ENCODE assay signal across 8 mouse cellular contexts in the genomic region with DNA sequence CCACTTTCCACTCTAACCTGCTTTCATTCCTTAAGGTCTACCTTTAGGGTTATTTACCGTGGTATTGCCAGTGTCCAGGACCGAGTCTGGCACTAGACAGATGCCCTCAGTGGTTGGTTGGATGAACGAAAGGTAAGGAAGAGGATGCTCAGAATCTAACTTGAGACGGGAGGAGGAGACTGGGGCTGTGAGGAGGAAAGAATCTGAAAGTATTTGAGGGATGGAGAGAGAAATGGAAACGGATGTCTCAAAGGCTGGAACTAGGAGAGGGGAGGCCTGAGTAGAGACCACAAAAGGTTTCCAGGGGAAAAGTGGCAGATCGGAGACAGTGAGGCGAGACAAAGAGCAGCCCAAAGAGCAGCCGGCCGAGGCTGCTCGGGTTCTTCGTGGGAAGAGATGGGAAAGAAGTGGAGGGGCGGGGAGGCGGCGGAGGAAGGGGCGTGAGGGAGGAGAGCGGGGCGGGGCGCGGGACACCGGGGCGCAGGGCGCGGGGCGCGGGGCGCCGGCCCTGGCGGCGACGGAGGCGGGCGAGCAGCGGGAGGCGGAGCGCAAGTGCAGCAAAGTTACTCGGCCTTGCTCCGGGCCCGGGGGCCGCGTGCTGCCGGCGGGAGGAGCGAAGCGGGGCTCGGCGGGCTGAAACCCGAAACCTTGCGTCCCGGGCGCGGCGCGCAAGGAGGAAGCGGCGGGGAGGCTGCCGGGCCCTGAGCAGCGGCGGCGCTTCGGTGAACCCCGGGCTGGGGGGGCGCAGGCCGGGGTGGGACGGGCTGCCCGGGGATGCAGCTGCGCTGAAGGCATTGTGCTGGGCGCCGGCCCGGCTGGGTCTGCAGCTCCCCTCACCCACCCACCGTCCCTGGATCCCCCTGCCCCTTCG. TPM values are rescaled to one million over a fixed set of nuclear protein-coding genes. Genes with fewer than 3 reads are reported as not detected.
DNase-seq lines count a peak whose midpoint lies in the region; ATAC-seq lines count a peak whose summit lies in the region.

No protein-coding gene starts in this region.

- no peak for ATAC-seq in erythroblast, adult 5-6 weeks (replicated peaks; ENCODE audit: low FRiP score, poor library complexity, severe bottlenecking)
- peak; percentile 85 for ATAC-seq in hindbrain, embryonic 13.5 days (ENCODE audit: low FRiP score)
- peak; percentile 89 for ATAC-seq in limb, embryonic 13.5 days (ENCODE audit: low FRiP score, low read depth)
- ATAC-seq in midbrain, embryonic 13.5 days = peak; percentile 89
- ATAC-seq in stomach, embryonic 16.5 days (ENCODE audit: insufficient read depth, low FRiP score) = peak; percentile 89

- peak overlapping the region; percentile 34 for H3K4me3 ChIP-seq in erythroblast, embryonic 14.5 days (replicated peaks)
- H3K4me3 ChIP-seq in hindbrain, embryonic 13.5 days = peak overlapping the region; percentile 68
- peak overlapping the region; percentile 76 for H3K4me3 ChIP-seq in limb, embryonic 13.5 days
- peak overlapping the region; percentile 74 for H3K4me3 ChIP-seq in midbrain, embryonic 13.5 days (replicated peaks)
- peak overlapping the region; percentile 81 for H3K4me3 ChIP-seq in stomach, embryonic 16.5 days (replicated peaks; ENCODE audit: low read length)

- peak overlapping the region; percentile 78 for H3K4me2 ChIP-seq in hindbrain, embryonic 13.5 days
- H3K4me2 ChIP-seq in limb, embryonic 13.5 days (replicated peaks) = peak overlapping the region; percentile 91
- peak overlapping the region; percentile 84 for H3K4me2 ChIP-seq in midbrain, embryonic 13.5 days (replicated peaks)
- peak overlapping the region; percentile 93 for H3K4me2 ChIP-seq in stomach, embryonic 16.5 days (ENCODE audit: low read depth, low read length)

- peaks cover 45% of the 10 kb centered on the region for H3K27me3 ChIP-seq in erythroblast, embryonic 14.5 days (ENCODE audit: control insufficient read depth)
- no peaks in the 10 kb centered on the region for H3K27me3 ChIP-seq in hindbrain, embryonic 13.5 days
- H3K27me3 ChIP-seq in limb, embryonic 13.5 days = no peaks in the 10 kb centered on the region
- no peaks in the 10 kb centered on the region for H3K27me3 ChIP-seq in midbrain, embryonic 13.5 days
- no peaks in the 10 kb centered on the region for H3K27me3 ChIP-seq in stomach, embryonic 16.5 days (ENCODE audit: control insufficient read depth, insufficient read depth, low read length)

- no peaks in the 10 kb centered on the region for H3K9me3 ChIP-seq in erythroblast, embryonic 14.5 days (ENCODE audit: control insufficient read depth, low read length)
- no peaks in the 10 kb centered on the region for H3K9me3 ChIP-seq in hindbrain, embryonic 13.5 days
- no peaks in the 10 kb centered on the region for H3K9me3 ChIP-seq in limb, embryonic 13.5 days
- H3K9me3 ChIP-seq in midbrain, embryonic 13.5 days = no peaks in the 10 kb centered on the region
- no peaks in the 10 kb centered on the region for H3K9me3 ChIP-seq in stomach, embryonic 16.5 days (replicated peaks; ENCODE audit: control insufficient read depth, low read length)

- no peaks in the 10 kb centered on the region for H3K36me3 ChIP-seq in erythroblast, embryonic 14.5 days (ENCODE audit: control insufficient read depth)
- H3K36me3 ChIP-seq in hindbrain, embryonic 13.5 days = no peaks in the 10 kb centered on the region
- no peaks in the 10 kb centered on the region for H3K36me3 ChIP-seq in limb, embryonic 13.5 days
- no peaks in the 10 kb centered on the region for H3K36me3 ChIP-seq in midbrain, embryonic 13.5 days
- H3K36me3 ChIP-seq in stomach, embryonic 16.5 days (ENCODE audit: control insufficient read depth, insufficient read depth, low read length) = no peaks in the 10 kb centered on the region

- no peaks in the 10 kb centered on the region for H3K4me1 ChIP-seq in erythroblast, embryonic 14.5 days (ENCODE audit: control insufficient read depth)
- peaks cover 35% of the 10 kb centered on the region for H3K4me1 ChIP-seq in hindbrain, embryonic 13.5 days (replicated peaks)
- peaks cover 35% of the 10 kb centered on the region for H3K4me1 ChIP-seq in limb, embryonic 13.5 days
- peaks cover 38% of the 10 kb centered on the region for H3K4me1 ChIP-seq in midbrain, embryonic 13.5 days (replicated peaks)
- H3K4me1 ChIP-seq in stomach, embryonic 16.5 days (ENCODE audit: control insufficient read depth, insufficient read depth, low read length) = peaks cover 29% of the 10 kb centered on the region

- peak overlapping the region; percentile 88 for H3K9ac ChIP-seq in hindbrain, embryonic 13.5 days
- peak overlapping the region; percentile 89 for H3K9ac ChIP-seq in limb, embryonic 13.5 days
- H3K9ac ChIP-seq in midbrain, embryonic 13.5 days (replicated peaks) = peak overlapping the region; percentile 97
- peak overlapping the region; percentile 82 for H3K9ac ChIP-seq in stomach, embryonic 16.5 days (ENCODE audit: low read length)

- H3K27ac ChIP-seq in hindbrain, embryonic 13.5 days = peak overlapping the region; percentile 93
- peak overlapping the region; percentile 93 for H3K27ac ChIP-seq in limb, embryonic 13.5 days
- peak overlapping the region; percentile 93 for H3K27ac ChIP-seq in midbrain, embryonic 13.5 days
- peak overlapping the region; percentile 75 for H3K27ac ChIP-seq in stomach, embryonic 16.5 days (ENCODE audit: low read length)

- 1% methylated on average over 44 of the region's 71 CpGs for WGBS in hindbrain, embryonic 13.5 days
- WGBS in limb, embryonic 13.5 days = under 1% methylated on average over 55 of the region's 71 CpGs
- under 1% methylated on average over 71 of the region's 71 CpGs for WGBS in midbrain, embryonic 13.5 days
- under 1% methylated on average over 62 of the region's 71 CpGs for WGBS in stomach, embryonic 16.5 days

- peak; percentile 19 for DNase-seq in cerebellum, adult 8-10 months
- peak; percentile 70 for DNase-seq in gastrocnemius, adult 18-20 months (ENCODE audit: low spot score)

RNA-seq across cellular contexts. Expression of a gene that starts 14.0 kb away (rescaled TPM):
- 0.01 TPM in 1 of 2 replicates, not detected in the other for polyA plus RNA-seq in erythroblast, embryonic 14.5 days (2012)
- total RNA-seq in erythroblast, adult 5-6 weeks (2015; ENCODE audit: low replicate concordance) = not detected in 2 replicates
- not detected in 2 replicates for total RNA-seq in erythroblast, adult 5-6 weeks (2017; ENCODE audit: low replicate concordance)
- total RNA-seq in gastrocnemius, adult 18-20 months (2021) = 1 to 10 TPM in 1 of 2 experiments, under 1 TPM in 1; 0.55 to 1.4 TPM
- 3.4 and 3.6 TPM in 2 replicates for polyA plus RNA-seq in hindbrain, embryonic 13.5 days (2015; fragmentation: Nextera tagmentation; extraction: Ambion mirVana)
- polyA plus RNA-seq in limb, embryonic 13.5 days (2015; fragmentation: Nextera tagmentation; extraction: Ambion mirVana) = 1.8 TPM in 2 replicates
- polyA plus RNA-seq in midbrain, embryonic 13.5 days (2015; fragmentation: Nextera tagmentation; extraction: Ambion mirVana) = 3.9 and 4.4 TPM in 2 replicates
- polyA plus RNA-seq in stomach, embryonic 16.5 days (2015; fragmentation: Nextera tagmentation; extraction: Ambion mirVana) = 1.1 and 1.2 TPM in 2 replicates

RNA-seq across cellular contexts. Expression of a gene that starts 44.8 kb away (rescaled TPM):
- polyA plus RNA-seq in erythroblast, embryonic 14.5 days (2012) = 1.1 and 1.2 TPM in 2 replicates
- 3.1 and 10.4 TPM in 2 replicates for total RNA-seq in erythroblast, adult 5-6 weeks (2015; ENCODE audit: low replicate concordance)
- total RNA-seq in erythroblast, adult 5-6 weeks (2017; ENCODE audit: low replicate concordance) = 7.0 and 29.6 TPM in 2 replicates
- total RNA-seq in gastrocnemius, adult 18-20 months (2021) = 10 to 100 TPM; 17.1 to 20.7 TPM
- 130 and 141 TPM in 2 replicates for polyA plus RNA-seq in hindbrain, embryonic 13.5 days (2015; fragmentation: Nextera tagmentation; extraction: Ambion mirVana)
- 97.3 and 107 TPM in 2 replicates for polyA plus RNA-seq in limb, embryonic 13.5 days (2015; fragmentation: Nextera tagmentation; extraction: Ambion mirVana)
- 135 and 136 TPM in 2 replicates for polyA plus RNA-seq in midbrain, embryonic 13.5 days (2015; fragmentation: Nextera tagmentation; extraction: Ambion mirVana)
- 87.0 and 87.3 TPM in 2 replicates for polyA plus RNA-seq in stomach, embryonic 16.5 days (2015; fragmentation: Nextera tagmentation; extraction: Ambion mirVana)

Comparison
In these comparisons a context has a peak if more than half of its experiments do, and no peak if none do; other contexts are left out.
1. RNA of a gene that starts 44.8 kb away (polyA plus RNA-seq): 130 to 141 TPM in hindbrain, embryonic 13.5 days, 135 to 136 TPM in midbrain, embryonic 13.5 days, 97.3 to 107 TPM in limb, embryonic 13.5 days and 87.0 to 87.3 TPM in stomach, embryonic 16.5 days; 1.1 to 1.2 TPM in erythroblast, embryonic 14.5 days; every median in the first group is over 10 times any median in the second.
2. Peak in every context shown above with its lines, with median percentiles within 50 percentile points of each other: H3K4me3 ChIP-seq, H3K27ac ChIP-seq, H3K4me2 ChIP-seq and H3K9ac ChIP-seq.